Mouse (Mus musculus) liver, embryonic 14.5 days (tissue): ENCODE measurements around the gene Chuk.

ENCODE experiments used
- CTCF ChIP-seq: IDR thresholded peaks from 2 replicates; pipeline ENCODE4 v1.5.1; 2016; ENCODE audit warnings: antibody characterized with exemption, low read depth, control low read depth
- EP300 ChIP-seq: IDR thresholded peaks from 2 replicates; pipeline ENCODE4 v1.6.1; 2016; ENCODE audit warnings: antibody characterized with exemption, low read depth

DNA sequence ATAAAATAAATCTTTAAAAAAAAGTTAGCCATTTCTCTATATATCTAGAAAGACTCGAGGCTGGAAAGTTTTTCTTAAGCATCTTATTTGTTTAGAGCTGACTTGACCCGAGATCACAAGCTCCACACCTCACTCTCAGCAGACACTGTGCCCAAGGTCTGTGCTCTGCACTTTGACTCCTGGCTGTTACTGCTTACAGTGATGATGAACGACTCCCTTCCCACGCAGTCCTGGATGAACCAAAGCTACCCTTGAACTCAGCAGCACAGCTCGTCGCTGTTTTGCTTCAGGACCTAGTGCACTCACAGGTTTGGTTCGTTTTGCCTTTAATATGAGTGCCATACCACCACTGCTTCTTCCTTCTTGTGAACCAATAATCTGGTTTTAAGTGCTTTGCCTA is 43.5 kb downstream of the Chuk start:
- TF ChIP-seq CTCF, result no peak
- TF ChIP-seq EP300, result no peak
